Mouse (Mus musculus): ENCODE data around the gene Taf1. TPM values are rescaled to one million over a fixed set of nuclear protein-coding genes. Genes with fewer than 3 reads are reported as not detected.
"Not testable (repeated sequence)": the region's sequence is repeated elsewhere in the genome, so short reads cannot be mapped to it uniquely, and the experiment has no call there.

The Taf1 gene
- total RNA-seq (2014; rRNA removed): 11.6 and 13.3 TPM in 2 replicates
- polyA plus RNA-seq (2012; rRNA removed): 1.0 and 1.7 TPM in 2 replicates

DNA sequence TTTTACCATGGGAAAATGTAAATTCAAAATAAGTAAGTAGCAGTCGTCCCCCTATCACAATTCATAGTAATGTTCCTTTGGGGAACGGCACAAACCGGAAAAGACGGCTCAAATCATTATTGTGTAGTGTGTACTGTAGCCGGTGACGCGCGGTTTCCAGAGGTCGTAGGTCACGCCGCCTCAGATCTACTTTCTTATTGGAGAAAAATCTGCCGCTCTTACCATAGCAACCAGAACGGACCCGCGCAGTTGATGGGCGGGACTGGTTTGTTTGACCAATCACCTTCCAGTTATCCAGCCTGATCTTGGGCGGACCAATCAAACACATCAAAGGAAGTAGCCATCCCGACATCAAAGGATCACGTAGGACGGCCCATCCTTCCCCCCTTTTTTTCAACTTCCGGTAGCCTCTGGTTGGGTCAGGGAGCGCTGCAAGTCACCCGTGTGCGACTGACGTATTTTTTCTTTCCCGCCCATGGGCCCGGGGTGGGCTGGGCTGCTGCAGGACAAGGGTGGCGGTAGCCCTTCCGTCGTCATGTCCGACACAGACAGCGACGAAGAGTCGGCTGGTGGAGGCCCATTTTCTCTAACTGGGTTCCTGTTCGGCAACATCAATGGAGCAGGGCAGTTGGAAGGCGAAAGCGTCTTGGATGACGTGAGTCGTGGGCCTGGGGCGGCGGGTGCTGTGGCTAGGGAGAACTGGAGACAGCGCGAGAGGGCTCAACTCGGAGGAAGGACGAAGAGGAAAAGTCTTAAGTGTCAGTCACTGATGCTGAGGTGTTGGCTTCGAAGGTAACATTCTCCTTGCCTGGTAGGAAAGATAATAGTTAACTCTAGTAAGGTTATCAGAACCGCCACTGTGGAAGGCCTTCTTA lies at the start of gene Taf1:
Taf1 (plus strand) TSS at position 388 of the 875 bp plus-strand sequence.
- Histone ChIP-seq H3K79me2 (ENCODE audit: control insufficient read depth, insufficient read depth, low read length) (no peaks in the 10 kb centered on the region), H3K4me1 (ENCODE audit: control insufficient read depth, insufficient read depth, low read length) (no peaks in the 10 kb centered on the region), H3K4me3 (ENCODE audit: insufficient read depth, low read depth, low read length) (peak within 1 kb of the TSS; percentile 90), H3K9ac (ENCODE audit: low read depth, low read length) (peak within 1 kb of the TSS; percentile 67), H3K36me3 (ENCODE audit: control insufficient read depth, insufficient read depth, low read length) (peaks cover 2% of the 10 kb centered on the region; the same call in 1 of the 2 replicates), H3K27ac (replicated peaks; ENCODE audit: insufficient read depth, low read depth, low read length) (peak within 1 kb of the TSS; percentile 46), H3K27me3 (ENCODE audit: control insufficient read depth, insufficient read depth, low read length) (no peaks in the 10 kb centered on the region)
- TF ChIP-seq CTCF (IDR thresholded peaks at IDR 0.05; ENCODE audit: low read depth, low read length) (no peak), POLR2A (IDR thresholded peaks at IDR 0.05; ENCODE audit: extremely low read depth, insufficient read depth, low read length) (peak; percentile 45; the same call in 1 of the 2 replicates)
- under 1% methylated on average over 47 of the region's 47 CpGs for WGBS
- peak; percentile 96 for DNase-seq (ENCODE audit: extremely low read depth, low read depth, low spot score)

DNA sequence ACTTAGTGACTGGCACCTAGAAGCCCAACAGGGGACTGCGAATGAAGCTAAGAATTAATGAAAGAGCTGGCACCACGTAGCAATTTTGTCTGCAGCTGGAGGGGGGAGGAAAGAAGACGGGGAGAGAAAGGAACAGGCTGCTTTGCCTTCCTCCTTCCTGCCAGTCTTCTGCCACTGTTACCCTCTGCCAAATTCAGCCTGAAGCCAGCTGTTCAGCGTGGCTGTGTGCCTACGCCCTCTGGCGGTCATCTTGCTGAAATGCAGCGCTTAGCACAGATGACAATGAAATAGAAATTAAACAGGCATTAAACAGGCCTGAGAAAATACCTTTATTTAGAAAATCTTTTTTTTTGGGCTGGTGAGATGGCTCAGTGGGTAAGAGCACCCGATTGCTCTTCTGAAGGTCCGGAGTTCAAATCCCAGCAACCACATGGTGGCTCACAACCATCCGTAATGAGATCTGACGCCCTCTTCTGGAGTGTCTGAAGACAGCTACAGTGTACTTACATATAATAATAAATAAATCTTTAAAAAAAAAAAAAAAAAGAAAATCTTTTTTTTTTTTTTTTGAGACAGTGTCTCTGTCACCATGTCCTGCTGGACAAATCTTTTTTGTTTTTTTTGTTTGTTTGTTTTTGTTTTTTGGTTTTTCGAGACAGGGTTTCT lies 45.9 kb upstream of the Taf1 start:
- H3K36me3 ChIP-seq (ENCODE audit: control insufficient read depth, insufficient read depth, low read length); H3K4me3 ChIP-seq (ENCODE audit: insufficient read depth, low read depth, low read length); H3K27me3 ChIP-seq (ENCODE audit: control insufficient read depth, insufficient read depth, low read length); H3K9ac ChIP-seq (ENCODE audit: low read depth, low read length); H3K27ac ChIP-seq (replicated peaks; ENCODE audit: insufficient read depth, low read depth, low read length); H3K4me1 ChIP-seq (ENCODE audit: control insufficient read depth, insufficient read depth, low read length); H3K79me2 ChIP-seq (ENCODE audit: control insufficient read depth, insufficient read depth, low read length): not testable (repeated sequence)
- TF ChIP-seq CTCF (IDR thresholded peaks at IDR 0.05; ENCODE audit: low read depth, low read length): peak; percentile 93
- DNase-seq (ENCODE audit: extremely low read depth, low read depth, low spot score): peak; percentile 32
- 30% methylated on average over 11 of the region's 12 CpGs for WGBS

DNA sequence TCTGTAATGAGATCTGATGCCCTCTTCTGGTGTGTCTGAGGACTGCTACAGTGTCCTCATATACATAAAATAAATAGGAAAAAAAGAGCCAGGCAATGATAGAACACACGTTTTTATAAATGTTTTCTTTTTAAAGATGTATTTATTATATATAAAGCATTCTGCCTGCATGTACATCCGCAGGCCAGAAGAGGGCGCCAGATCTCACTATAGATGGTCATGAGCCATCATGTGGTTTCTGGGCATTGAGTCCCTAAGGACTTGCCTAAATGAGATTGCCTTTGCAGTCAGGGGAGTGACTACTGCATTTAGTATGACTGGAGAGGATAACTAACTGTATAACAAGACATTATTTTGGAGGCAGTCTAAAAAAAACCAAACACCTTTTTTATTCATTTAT lies 27.9 kb upstream of the Taf1 start:
- Histone ChIP-seq H3K36me3 (ENCODE audit: control insufficient read depth, insufficient read depth, low read length) (no peaks in the 10 kb centered on the region), H3K27ac (replicated peaks; ENCODE audit: insufficient read depth, low read depth, low read length) (no peak overlapping the region), H3K9ac (ENCODE audit: low read depth, low read length) (no peak overlapping the region), H3K79me2 (ENCODE audit: control insufficient read depth, insufficient read depth, low read length) (no peaks in the 10 kb centered on the region), H3K27me3 (ENCODE audit: control insufficient read depth, insufficient read depth, low read length) (no peaks in the 10 kb centered on the region), H3K4me1 (ENCODE audit: control insufficient read depth, insufficient read depth, low read length) (no peaks in the 10 kb centered on the region), H3K4me3 (ENCODE audit: insufficient read depth, low read depth, low read length) (no peak overlapping the region)
- TF ChIP-seq CTCF (IDR thresholded peaks at IDR 0.05; ENCODE audit: low read depth, low read length) (peak; percentile 50; the same call in 1 of the 2 replicates), POLR2A (IDR thresholded peaks at IDR 0.05; ENCODE audit: extremely low read depth, insufficient read depth, low read length) (no peak)
- peak; percentile 15 for DNase-seq (ENCODE audit: extremely low read depth, low read depth, low spot score)
- WGBS: 7% methylated on average over 3 of the region's 3 CpGs

DNA sequence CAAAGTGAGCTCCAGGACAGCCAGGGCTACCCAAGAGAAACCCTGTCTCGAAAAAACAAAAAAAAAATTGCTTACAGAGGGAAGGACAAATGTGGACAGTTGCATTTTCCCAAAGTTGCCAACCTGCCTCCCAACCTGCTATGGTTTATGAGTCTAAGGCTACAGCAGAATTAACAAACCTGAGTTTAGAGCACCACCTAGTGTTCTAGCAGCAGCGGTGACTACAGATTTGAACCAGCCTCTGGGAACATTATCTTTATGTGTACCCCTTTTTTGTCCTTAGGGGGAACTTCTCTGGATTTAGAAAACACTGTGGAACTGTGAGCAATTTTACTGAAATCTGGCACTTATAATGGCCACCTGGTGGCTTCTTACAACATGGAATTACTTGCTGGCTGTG lies 16.8 kb upstream of the Taf1 start:
- no peak overlapping the region for H3K27ac ChIP-seq (replicated peaks; ENCODE audit: insufficient read depth, low read depth, low read length)
- no peaks in the 10 kb centered on the region for H3K36me3 ChIP-seq (ENCODE audit: control insufficient read depth, insufficient read depth, low read length)
- no peaks in the 10 kb centered on the region for H3K79me2 ChIP-seq (ENCODE audit: control insufficient read depth, insufficient read depth, low read length)
- 2% methylated on average over 2 of the region's 2 CpGs for WGBS
- DNase-seq (ENCODE audit: extremely low read depth, low read depth, low spot score): peak; percentile 16
- no peak overlapping the region for H3K4me3 ChIP-seq (ENCODE audit: insufficient read depth, low read depth, low read length)
- TF ChIP-seq POLR2A (IDR thresholded peaks at IDR 0.05; ENCODE audit: extremely low read depth, insufficient read depth, low read length): no peak
- TF ChIP-seq CTCF (IDR thresholded peaks at IDR 0.05; ENCODE audit: low read depth, low read length): no peak
- H3K4me1 ChIP-seq (ENCODE audit: control insufficient read depth, insufficient read depth, low read length): no peaks in the 10 kb centered on the region
- H3K9ac ChIP-seq (ENCODE audit: low read depth, low read length): no peak overlapping the region
- H3K27me3 ChIP-seq (ENCODE audit: control insufficient read depth, insufficient read depth, low read length): no peaks in the 10 kb centered on the region

DNA sequence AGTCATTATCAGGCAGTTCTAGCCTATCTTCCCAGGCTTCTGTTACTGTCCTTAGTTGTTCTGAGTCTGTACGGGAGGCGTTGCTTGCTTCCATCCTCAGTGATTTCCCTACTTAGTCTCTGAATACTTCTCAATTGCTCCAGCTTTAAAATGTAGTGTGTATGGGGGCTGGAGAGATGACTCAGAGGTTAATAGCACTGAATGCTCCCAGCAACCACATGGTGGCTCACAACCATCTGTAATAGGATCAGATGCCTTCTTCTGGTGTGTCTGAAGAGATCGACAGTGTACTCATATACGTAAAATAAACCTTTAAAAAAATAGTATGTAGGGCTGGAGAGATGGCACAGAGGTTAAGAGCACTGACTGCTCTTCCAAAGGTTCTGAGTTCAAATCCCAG lies 14.5 kb upstream of the Taf1 start:
- no peaks in the 10 kb centered on the region for H3K36me3 ChIP-seq (ENCODE audit: control insufficient read depth, insufficient read depth, low read length)
- H3K4me3 ChIP-seq (ENCODE audit: insufficient read depth, low read depth, low read length): no peak overlapping the region
- no peak overlapping the region for H3K9ac ChIP-seq (ENCODE audit: low read depth, low read length)
- 91% methylated on average over 4 of the region's 4 CpGs for WGBS
- TF ChIP-seq POLR2A (IDR thresholded peaks at IDR 0.05; ENCODE audit: extremely low read depth, insufficient read depth, low read length): no peak
- no peak for TF ChIP-seq CTCF (IDR thresholded peaks at IDR 0.05; ENCODE audit: low read depth, low read length)
- no peak overlapping the region for H3K27ac ChIP-seq (replicated peaks; ENCODE audit: insufficient read depth, low read depth, low read length)
- DNase-seq (ENCODE audit: extremely low read depth, low read depth, low spot score): no peak
- H3K4me1 ChIP-seq (ENCODE audit: control insufficient read depth, insufficient read depth, low read length): no peaks in the 10 kb centered on the region
- H3K79me2 ChIP-seq (ENCODE audit: control insufficient read depth, insufficient read depth, low read length): no peaks in the 10 kb centered on the region
- no peaks in the 10 kb centered on the region for H3K27me3 ChIP-seq (ENCODE audit: control insufficient read depth, insufficient read depth, low read length)
